Mouse (Mus musculus) heart, embryonic 16.5 days (tissue): ENCODE measurements at regions not wholly inside any gene's neighbourhood (a gene's known extent, or its start where the extent isn't known, plus 50 kb on each side); places are given as distances from the start of the nearest gene placed in this dataset.

Experiments
- ATAC-seq: fragments of 200-750 bp; cut with Nextera tagmentation; replicated peaks from 2 replicates; pipeline ENCODE4 v1.8.0; 2017; ENCODE audit warnings: moderate number of reproducible peaks; ENCODE audit not compliant: insufficient read depth, low FRiP score; ENCODE audit errors: extremely low read depth
- H3K27ac ChIP-seq: fragments of 300-500 bp; sonication (generic); 2 replicates; pipeline ENCODE4 v1.5.1; 2014; ENCODE audit warnings: mild to moderate bottlenecking, low read length, control low read depth, moderate library complexity
- H3K27me3 ChIP-seq: fragments of 300-500 bp; sonication (generic); 2 replicates; pipeline ENCODE4 v1.6.1; 2014; ENCODE audit warnings: low read length, mixed read lengths; ENCODE audit not compliant: control insufficient read depth, insufficient read depth
- H3K36me3 ChIP-seq: fragments of 300-500 bp; sonication (generic); 2 replicates; pipeline ENCODE4 v1.6.1; 2014; ENCODE audit not compliant: control insufficient read depth, insufficient read depth
- H3K4me1 ChIP-seq: fragments of 300-500 bp; sonication (generic); 2 replicates; pipeline ENCODE4 v1.6.1; 2014; ENCODE audit warnings: low read length, mixed read lengths; ENCODE audit not compliant: control insufficient read depth, insufficient read depth
- H3K4me2 ChIP-seq: fragments of 300-500 bp; sonication (generic); 2 replicates; pipeline ENCODE4 v1.6.1; 2014; ENCODE audit warnings: low read depth, mild to moderate bottlenecking, control low read depth, low read length
- H3K4me3 ChIP-seq: fragments of 300-500 bp; sonication (generic); 2 replicates; pipeline ENCODE4 v1.5.1; 2014; ENCODE audit warnings: mild to moderate bottlenecking, control low read depth, low read length
- H3K9ac ChIP-seq: fragments of 300-500 bp; sonication (generic); 2 replicates; pipeline ENCODE4 v1.6.1; 2014; ENCODE audit warnings: low read length, control low read depth
- H3K9me3 ChIP-seq: fragments of 300-500 bp; sonication (generic); replicated peaks from 2 replicates; pipeline ENCODE4 v1.6.1; 2016; ENCODE audit warnings: low read length; ENCODE audit not compliant: control insufficient read depth
- WGBS: fragments of 180-500 bp; shearing (Covaris S2); extraction: QIAGEN DNeasy Blood & Tissue Kit; methylation state at CpG from one replicate; pipeline ENCODE4 v1.1.7; 2014; 5-methylcytosine and 5-hydroxymethylcytosine counted together

DNA sequence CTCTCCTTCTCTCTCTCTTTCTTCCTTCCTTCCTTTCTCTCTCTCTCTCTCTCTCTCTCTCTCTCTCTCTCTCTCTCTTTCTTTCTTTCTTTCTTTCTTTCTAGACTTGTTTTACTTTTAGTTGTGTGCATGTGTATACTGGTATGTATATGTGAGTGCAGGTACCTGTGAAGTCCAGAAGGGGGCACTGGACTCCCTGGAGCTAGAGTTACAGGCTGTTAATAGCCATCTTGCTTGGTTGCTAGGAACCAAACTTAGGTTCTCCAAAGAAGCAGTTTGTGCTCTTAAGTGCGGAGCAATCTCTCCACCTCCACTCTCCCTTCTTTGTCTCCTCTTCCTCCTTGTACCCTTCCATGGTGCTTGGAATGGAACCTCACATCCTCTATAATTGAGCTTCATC is 77.2 kb downstream of the Gm10604 start:
- no peaks in the 10 kb centered on the region for H3K36me3 ChIP-seq
- 100% methylated on average over 1 of the region's 1 CpGs for WGBS
- H3K4me3 ChIP-seq = no peak overlapping the region

GRCm38 (mm10) chr4:11903401-11903800 is 77.7 kb downstream of the Gm10604 start:
- Histone ChIP-seq H3K9ac (no peak overlapping the region), H3K4me1 (no peaks in the 10 kb centered on the region), H3K27me3 (no peaks in the 10 kb centered on the region), H3K4me2 (no peak overlapping the region), H3K9me3 (no peaks in the 10 kb centered on the region), H3K36me3 (no peaks in the 10 kb centered on the region), H3K27ac (no peak overlapping the region), H3K4me3 (no peak overlapping the region)
- no peak for ATAC-seq
- WGBS = 91% methylated on average over 5 of the region's 5 CpGs

More for the DNA sequence above, 77.2 kb downstream of the Gm10604 start:
- H3K27ac ChIP-seq = no peak overlapping the region
- H3K4me1 ChIP-seq = no peaks in the 10 kb centered on the region
- no peaks in the 10 kb centered on the region for H3K27me3 ChIP-seq
- no peak overlapping the region for H3K9ac ChIP-seq
- H3K9me3 ChIP-seq = no peaks in the 10 kb centered on the region
- ATAC-seq = no peak
- no peak overlapping the region for H3K4me2 ChIP-seq

DNA sequence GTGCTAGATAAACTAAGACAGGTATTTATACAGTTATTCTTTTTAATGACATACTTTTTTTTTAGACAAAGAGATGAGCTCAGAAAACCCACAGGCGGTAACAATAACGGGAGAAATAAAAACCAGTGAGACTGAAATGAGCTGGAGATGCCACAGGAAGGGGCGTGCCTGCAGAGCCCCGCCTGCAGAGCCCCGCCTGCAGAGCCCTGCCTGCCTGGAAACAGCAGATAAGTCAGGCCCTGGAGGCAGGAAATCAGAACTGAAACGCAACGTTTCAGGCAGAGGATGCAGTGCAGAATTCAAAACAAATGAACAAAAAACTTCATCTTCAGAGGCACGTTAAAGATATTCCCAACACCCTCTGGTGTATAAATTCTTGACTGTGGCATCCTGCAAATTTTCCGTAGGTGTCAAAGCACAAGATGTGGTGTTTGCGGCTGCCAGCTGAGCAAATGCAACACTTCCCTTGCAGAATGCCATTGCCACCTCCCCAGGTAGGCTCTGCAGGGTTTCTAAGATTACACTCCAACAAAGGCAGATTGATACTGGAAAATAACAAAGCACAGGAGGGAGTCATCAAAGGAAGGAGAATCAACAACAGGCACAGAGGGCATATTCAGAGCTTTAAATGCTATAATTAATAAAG is 81.0 kb downstream of the Gm10604 start:
- H3K9ac ChIP-seq = 0 out of 2 replicates have a peak overlapping the region, but pooled peaks have one; percentile 1
- no peaks in the 10 kb centered on the region for H3K9me3 ChIP-seq
- H3K4me3 ChIP-seq = no peak overlapping the region
- H3K27me3 ChIP-seq = no peaks in the 10 kb centered on the region
- peak overlapping the region; percentile 17 for H3K4me2 ChIP-seq
- ATAC-seq = no peak
- 8% methylated on average over 10 of the region's 10 CpGs for WGBS
- H3K36me3 ChIP-seq = no peaks in the 10 kb centered on the region
- H3K4me1 ChIP-seq = no peaks in the 10 kb centered on the region
- H3K27ac ChIP-seq = no peak overlapping the region

DNA sequence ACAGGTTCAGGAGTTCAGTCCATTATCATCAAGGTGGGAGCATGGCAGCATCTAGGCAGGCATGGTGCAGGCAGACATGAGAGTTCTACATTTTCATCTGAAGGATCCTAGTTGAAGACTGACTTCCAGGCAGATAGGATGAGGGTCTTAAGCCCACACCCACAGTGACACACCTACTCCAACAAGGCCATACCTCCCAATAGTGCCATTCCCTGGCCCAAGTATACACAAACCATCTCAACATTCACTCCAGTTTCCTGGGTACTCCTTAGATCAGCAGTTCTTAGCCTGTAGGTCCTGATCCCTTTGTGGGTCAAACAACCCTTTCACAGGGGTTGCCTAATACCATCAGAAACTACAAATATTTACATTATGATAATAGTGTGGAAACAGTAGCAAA is 83.8 kb downstream of the Gm10604 start:
- no peak for ATAC-seq
- Histone ChIP-seq H3K36me3 (no peaks in the 10 kb centered on the region), H3K4me1 (no peaks in the 10 kb centered on the region), H3K27me3 (no peaks in the 10 kb centered on the region), H3K27ac (no peak overlapping the region), H3K4me2 (no peak overlapping the region), H3K4me3 (no peak overlapping the region), H3K9ac (no peak overlapping the region), H3K9me3 (no peaks in the 10 kb centered on the region)

DNA sequence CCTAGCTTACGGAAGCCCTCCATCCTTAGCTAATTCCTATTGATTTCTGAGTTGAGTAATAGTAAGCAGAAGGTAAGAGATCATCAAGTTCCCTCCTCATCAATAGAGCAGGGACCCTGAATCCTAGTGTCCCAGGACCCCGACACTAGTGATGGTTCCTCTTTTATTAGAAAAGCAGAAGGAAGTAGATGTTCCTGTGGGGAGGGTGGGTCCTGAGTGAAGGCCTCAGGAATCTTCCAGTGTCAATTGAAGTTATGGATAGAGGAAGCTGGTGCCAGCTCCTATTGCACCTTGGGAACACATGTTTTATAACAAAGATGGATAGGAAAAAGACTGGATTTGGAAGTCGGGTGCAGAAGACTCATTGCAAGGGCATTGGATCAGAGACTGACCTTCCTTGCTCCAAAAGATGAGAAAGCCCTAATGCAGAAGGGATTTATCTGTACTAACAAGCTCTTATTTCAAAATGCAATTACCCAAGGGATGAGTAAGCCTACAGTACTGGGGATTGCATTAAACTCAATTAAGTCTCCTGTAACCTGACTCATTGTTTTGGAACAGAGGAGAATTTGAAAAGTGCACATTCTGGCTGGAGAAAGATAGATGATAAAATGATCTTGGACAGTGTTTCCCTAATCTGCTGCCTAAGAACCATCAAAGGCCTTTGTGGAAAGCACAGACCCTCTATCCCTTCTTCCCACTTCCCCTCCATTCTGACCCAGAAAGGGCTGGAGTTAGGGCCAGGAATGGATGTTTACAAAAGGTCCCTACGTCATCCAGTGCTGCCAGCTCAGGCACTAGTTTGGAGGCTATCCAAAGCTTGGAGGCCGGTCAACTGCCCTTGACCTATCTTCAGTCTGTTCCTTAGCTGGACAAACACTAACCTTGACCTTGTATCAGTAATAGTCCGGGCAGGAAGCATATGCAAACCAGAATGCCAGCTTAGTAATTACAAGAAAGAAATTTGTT is 84.9 kb downstream of the Gm10604 start:
- no peaks in the 10 kb centered on the region for H3K9me3 ChIP-seq
- no peak overlapping the region for H3K27ac ChIP-seq
- no peak overlapping the region for H3K4me3 ChIP-seq
- no peaks in the 10 kb centered on the region for H3K4me1 ChIP-seq
- no peaks in the 10 kb centered on the region for H3K36me3 ChIP-seq
- H3K4me2 ChIP-seq = no peak overlapping the region
- no peaks in the 10 kb centered on the region for H3K27me3 ChIP-seq
- no peak for ATAC-seq
- 60% methylated on average over 6 of the region's 6 CpGs for WGBS
- no peak overlapping the region for H3K9ac ChIP-seq

GRCm38 (mm10) chr4:11893560-11894205 is 87.4 kb downstream of the Gm10604 start:
- 69% methylated on average over 9 of the region's 9 CpGs for WGBS
- Histone ChIP-seq H3K4me1 (peaks cover 4% of the 10 kb centered on the region), H3K27ac (no peak overlapping the region), H3K9me3 (no peaks in the 10 kb centered on the region), H3K4me3 (no peak overlapping the region), H3K9ac (no peak overlapping the region), H3K36me3 (no peaks in the 10 kb centered on the region), H3K4me2 (no peak overlapping the region), H3K27me3 (no peaks in the 10 kb centered on the region)
- ATAC-seq = no peak

DNA sequence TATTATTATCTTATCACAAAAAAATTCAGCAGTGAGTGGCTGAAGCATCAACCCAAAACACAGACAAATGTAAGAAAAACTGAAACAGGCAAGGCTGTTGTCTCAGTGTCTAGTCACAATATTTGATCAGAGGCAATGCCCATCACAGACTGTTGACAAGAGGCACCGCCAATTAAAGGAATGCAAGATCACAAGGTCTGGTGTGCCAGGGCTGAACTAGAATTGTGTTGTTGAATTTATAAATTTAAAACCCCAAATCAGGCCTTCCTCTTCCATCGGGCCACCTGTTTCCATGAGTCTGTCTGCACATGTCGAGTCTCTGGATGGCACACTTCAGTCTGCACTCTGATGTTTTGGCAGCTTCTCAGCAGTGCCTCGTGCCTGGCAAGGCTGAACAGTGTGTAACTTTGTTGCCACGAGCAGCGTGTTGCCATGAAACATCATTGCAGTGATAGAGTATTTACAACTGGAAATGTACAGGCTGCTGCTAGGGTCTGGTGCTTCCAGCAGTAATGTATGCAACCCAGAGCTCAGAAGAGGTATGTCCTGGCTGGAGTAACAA is 91.9 kb downstream of the Gm10604 start:
- no peak overlapping the region for H3K4me2 ChIP-seq
- no peaks in the 10 kb centered on the region for H3K36me3 ChIP-seq
- no peaks in the 10 kb centered on the region for H3K27me3 ChIP-seq
- H3K27ac ChIP-seq = no peak overlapping the region
- peak; percentile 55 for ATAC-seq
- H3K4me1 ChIP-seq = peaks cover 17% of the 10 kb centered on the region
- no peaks in the 10 kb centered on the region for H3K9me3 ChIP-seq
- H3K9ac ChIP-seq = no peak overlapping the region
- no peak overlapping the region for H3K4me3 ChIP-seq
- 38% methylated on average over 6 of the region's 6 CpGs for WGBS

- H3K4me1 ChIP-seq = peaks cover 17% of the 10 kb centered on the region
- H3K4me2 ChIP-seq = no peak overlapping the region
- no peak overlapping the region for H3K27ac ChIP-seq
- ATAC-seq = no peak
- WGBS = 63% methylated on average over 1 of the region's 1 CpGs
- H3K36me3 ChIP-seq = no peaks in the 10 kb centered on the region
- no peak overlapping the region for H3K4me3 ChIP-seq
- H3K9me3 ChIP-seq = no peaks in the 10 kb centered on the region
- H3K9ac ChIP-seq = no peak overlapping the region
- no peaks in the 10 kb centered on the region for H3K27me3 ChIP-seq
Measured at GRCm38 (mm10) chr4:11887377-11887776, 93.7 kb downstream of the Gm10604 start.
